Mouse (Mus musculus) testis, adult 2 months (tissue): ENCODE data around the gene Slc22a12. TPM values are rescaled to one million over a fixed set of nuclear protein-coding genes. Genes with fewer than 3 reads are reported as not detected.

ENCODE experiments used
- H3K27ac ChIP-seq: fragments of 200-500 bp; 2 replicates; pipeline ENCODE4 v1.5.1; 2012; ENCODE audit warnings: low read depth, low read length; ENCODE audit not compliant: control insufficient read depth, insufficient read depth
- H3K27me3 ChIP-seq: fragments of 200-500 bp; 2 replicates; pipeline ENCODE4 v1.6.1; 2012; ENCODE audit warnings: mild to moderate bottlenecking, low read length, moderate library complexity; ENCODE audit not compliant: control insufficient read depth, insufficient read depth
- H3K36me3 ChIP-seq: fragments of 200-500 bp; 2 replicates; pipeline ENCODE4 v1.6.1; 2012; ENCODE audit warnings: mild to moderate bottlenecking, low read length; ENCODE audit not compliant: control insufficient read depth, insufficient read depth
- H3K4me1 ChIP-seq: fragments of 200-500 bp; 2 replicates; pipeline ENCODE4 v1.6.1; 2012; ENCODE audit warnings: low read length; ENCODE audit not compliant: control insufficient read depth, insufficient read depth
- H3K4me3 ChIP-seq: fragments of 200-500 bp; 2 replicates; pipeline ENCODE4 v1.5.1; 2012; ENCODE audit warnings: low read depth, mild to moderate bottlenecking, low read length, moderate library complexity, mixed read lengths; ENCODE audit not compliant: control insufficient read depth
- CTCF ChIP-seq: fragments of 200-500 bp; IDR thresholded peaks from 2 replicates; pipeline ENCODE4 v1.5.1; 2012; ENCODE audit warnings: low read depth, mild to moderate bottlenecking, inconsistent platforms, low read length, moderate library complexity; ENCODE audit not compliant: control insufficient read depth, insufficient read depth, insufficient replicate concordance
- POLR2A ChIP-seq: fragments of 200-500 bp; IDR thresholded peaks from 2 replicates; pipeline ENCODE4 v1.6.1; 2012; ENCODE audit warnings: low read depth, mild to moderate bottlenecking, inconsistent platforms, low read length, moderate library complexity; ENCODE audit not compliant: control insufficient read depth
- polyA plus RNA-seq: library from polyadenylated mRNA; depleted of rRNA; stranded (reverse); fragments of >200 nt; gene quantifications from 2 replicates; pipeline ENCODE4 v1.2.3, GENCODE M21; 2012

Slc22a12 gene
- polyA plus RNA-seq, 1 experiment: 6.9 TPM

DNA sequence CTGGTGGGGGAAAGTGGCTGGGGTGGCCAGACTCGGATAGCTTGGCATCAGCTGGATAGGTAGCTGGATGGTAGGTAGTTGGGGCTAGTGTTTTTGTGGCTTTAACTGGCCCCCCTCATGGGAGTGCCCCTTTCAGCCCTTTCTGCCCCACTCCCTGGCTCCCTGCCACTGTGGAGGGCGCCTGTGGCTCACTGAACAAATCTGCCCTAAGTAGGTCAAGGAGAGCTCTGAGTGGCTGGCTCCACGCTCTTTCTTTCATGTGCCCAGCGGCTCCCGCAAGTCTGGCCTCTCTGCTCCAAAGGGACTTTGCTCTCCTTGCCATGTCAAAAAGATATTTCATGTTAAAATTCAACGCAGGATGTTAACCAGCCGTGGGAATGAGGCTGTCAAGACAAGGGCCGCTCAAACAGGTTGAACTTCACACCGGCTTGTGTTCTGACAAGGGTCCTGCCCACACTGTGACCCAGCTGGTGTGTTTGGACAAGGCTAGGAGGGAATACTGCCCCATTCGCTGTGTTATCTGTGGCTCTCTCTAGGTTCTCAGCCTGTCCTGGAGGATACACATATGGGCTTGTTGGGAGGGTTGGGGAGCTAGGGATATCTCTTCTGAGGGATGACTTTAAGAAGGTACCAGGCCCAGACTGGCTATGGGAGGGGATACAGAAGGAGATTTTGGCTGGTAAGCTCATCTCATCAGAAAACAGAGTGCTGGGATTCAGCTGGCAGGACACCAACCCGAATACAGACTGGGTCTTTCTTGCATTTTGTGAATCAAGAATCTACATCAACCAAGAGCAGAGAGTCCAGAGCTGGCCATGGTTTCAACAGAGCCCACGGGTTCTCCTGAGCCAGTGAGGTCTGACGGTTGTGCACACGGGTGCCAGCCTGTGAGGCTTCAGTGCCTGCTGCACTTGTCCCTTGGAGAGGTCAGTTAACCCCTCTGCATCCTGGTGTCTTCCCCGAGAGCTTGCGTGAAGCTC lies 5.9 kb upstream of the Slc22a12 start:
- Histone ChIP-seq H3K4me1 (no peaks in the 10 kb centered on the region; the same call in 1 of the 2 replicates), H3K27ac (no peak overlapping the region), H3K4me3 (no peak overlapping the region), H3K27me3 (no peaks in the 10 kb centered on the region), H3K36me3 (no peaks in the 10 kb centered on the region)
- no peak for TF ChIP-seq CTCF
- no peak for TF ChIP-seq POLR2A

DNA sequence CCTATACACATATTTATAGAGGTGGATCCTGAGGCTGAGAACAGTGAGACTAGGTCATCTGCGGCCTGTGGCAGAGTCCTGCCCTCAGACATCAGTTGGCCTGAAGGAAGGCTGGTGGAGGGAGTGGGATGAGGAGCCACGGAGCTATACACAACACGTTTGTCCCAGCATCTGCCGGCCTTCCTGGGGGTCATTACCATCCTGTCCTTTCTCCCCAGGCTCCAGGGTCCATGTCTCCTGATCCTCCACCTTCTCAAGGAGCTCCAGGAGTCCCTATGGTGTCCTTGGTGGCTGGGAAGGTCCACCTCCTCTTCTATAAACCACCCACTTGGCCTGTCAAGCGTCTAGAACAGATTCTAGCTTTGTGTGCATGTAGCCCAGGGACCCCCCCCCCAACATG lies 5.0 kb upstream of the Slc22a12 start:
- TF ChIP-seq CTCF (no peak), POLR2A (no peak)
- Histone ChIP-seq H3K27ac (no peak overlapping the region), H3K4me1 (no peaks in the 10 kb centered on the region; the same call in 1 of the 2 replicates), H3K4me3 (no peak overlapping the region), H3K27me3 (no peaks in the 10 kb centered on the region), H3K36me3 (no peaks in the 10 kb centered on the region)

DNA sequence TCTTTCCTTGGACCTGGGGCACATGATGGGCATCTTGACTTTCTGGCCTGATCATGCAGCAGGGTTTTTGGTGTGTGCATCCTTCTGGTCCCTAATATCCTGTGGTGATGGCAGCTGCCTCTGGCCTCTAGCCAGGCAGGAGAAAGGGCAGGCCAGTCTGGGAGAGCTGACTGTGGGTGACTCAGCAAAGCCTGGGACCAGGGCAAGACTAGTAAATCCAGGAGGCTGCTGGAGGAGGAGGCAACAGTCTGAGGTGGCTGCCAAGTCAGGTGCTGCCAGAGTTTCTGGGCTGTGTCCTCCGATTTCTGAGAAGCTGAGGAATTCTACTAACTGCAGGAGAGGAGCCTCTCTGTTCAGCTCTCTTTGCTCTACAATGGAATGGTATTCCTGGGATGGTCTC lies 3.3 kb upstream of the Slc22a12 start:
- no peak overlapping the region for H3K4me3 ChIP-seq
- no peak overlapping the region for H3K27ac ChIP-seq
- TF ChIP-seq POLR2A (no peak), CTCF (no peak)
- H3K4me1 ChIP-seq: no peaks in the 10 kb centered on the region
- no peaks in the 10 kb centered on the region for H3K27me3 ChIP-seq
- H3K36me3 ChIP-seq: no peaks in the 10 kb centered on the region

DNA sequence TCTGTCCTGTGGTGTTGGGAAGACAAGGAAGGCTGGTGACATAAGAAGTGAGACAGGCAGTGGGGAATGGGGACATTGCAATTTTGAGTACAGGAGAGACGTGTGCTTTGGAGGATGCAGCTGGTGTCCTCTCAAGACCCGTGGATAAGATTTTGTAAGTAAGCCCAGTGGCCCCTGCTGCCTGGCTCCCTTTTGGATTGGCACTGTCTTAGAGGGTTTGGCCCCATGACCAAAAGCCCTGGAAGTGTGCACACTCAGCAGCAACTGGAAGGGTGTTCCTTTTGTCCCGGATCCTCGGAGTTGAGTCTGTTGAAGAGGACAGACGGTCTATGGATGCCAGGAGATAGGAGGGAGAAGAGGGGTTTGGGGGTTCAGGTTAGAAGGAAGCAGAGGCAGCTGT lies 2.6 kb upstream of the Slc22a12 start:
- H3K27ac ChIP-seq: no peak overlapping the region
- no peaks in the 10 kb centered on the region for H3K27me3 ChIP-seq
- H3K4me1 ChIP-seq: no peaks in the 10 kb centered on the region
- H3K36me3 ChIP-seq: no peaks in the 10 kb centered on the region
- no peak for TF ChIP-seq POLR2A
- no peak for TF ChIP-seq CTCF
- no peak overlapping the region for H3K4me3 ChIP-seq

DNA sequence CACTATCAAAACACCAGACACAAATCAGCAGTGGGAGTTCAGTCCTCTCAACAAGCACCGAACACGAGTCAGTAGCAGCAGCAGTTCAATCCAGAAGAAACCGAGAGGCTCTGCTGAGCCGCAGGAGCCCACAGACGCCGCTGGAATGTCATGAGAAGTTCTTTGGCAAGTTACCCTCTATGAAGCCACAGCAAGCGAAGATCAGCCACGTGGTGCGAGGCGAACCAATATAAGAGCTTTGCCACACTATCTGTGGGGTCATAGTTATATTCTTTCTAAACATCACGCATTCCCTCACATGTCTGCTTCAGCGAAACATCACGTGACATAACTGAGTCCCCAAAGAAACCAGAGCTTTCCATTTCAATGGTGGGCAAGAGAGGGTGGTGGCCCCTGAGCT lies 1.9 kb upstream of the Slc22a12 start:
- TF ChIP-seq CTCF: no peak
- TF ChIP-seq POLR2A: no peak
- Histone ChIP-seq H3K36me3 (no peaks in the 10 kb centered on the region), H3K4me1 (no peaks in the 10 kb centered on the region), H3K4me3 (no peak overlapping the region), H3K27me3 (no peaks in the 10 kb centered on the region), H3K27ac (no peak overlapping the region)

DNA sequence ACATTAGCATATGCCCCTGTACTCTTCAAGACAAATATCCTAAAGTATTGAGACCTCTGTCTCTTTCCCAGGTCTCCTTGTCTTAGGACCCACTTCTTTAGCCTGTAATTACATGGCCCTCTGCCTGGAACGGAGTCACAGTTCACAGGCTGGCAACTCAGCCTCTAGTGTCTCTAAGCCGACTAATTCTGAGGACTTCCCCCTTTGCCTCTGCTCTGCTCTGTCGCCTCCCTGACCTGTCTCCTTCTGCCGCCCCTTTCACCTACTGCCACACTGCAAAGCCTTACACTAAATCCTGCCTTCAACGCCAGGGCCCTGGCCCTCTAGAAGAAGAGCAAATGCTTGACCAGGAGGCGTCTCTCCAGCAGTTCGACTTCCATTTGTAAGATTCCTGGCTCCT lies 686 bp upstream of the Slc22a12 start:
- H3K4me1 ChIP-seq: no peaks in the 10 kb centered on the region; the same call in 1 of the 2 replicates
- no peak overlapping the region for H3K27ac ChIP-seq
- no peak overlapping the region for H3K4me3 ChIP-seq
- H3K36me3 ChIP-seq: no peaks in the 10 kb centered on the region
- H3K27me3 ChIP-seq: no peaks in the 10 kb centered on the region
- no peak for TF ChIP-seq CTCF
- TF ChIP-seq POLR2A: no peak

DNA sequence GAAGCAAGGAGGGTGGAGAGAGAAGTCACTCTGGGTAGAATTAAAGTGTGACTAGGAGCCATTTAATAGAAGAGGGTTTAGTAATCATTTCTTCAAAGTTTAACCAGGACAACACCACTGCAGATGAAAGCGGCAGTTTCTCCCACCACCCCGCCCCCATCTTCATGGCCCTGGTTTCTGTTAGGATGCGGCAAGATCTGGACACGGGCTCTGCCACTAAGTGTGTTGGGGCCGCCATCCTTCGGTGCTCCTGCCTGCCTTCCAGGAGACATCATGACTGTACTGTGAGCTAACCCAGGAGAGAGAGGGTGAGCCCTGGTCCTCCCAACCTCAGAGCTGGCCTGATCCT lies 177 bp upstream of the Slc22a12 start:
- no peak overlapping the region for H3K4me3 ChIP-seq
- no peaks in the 10 kb centered on the region; the same call in 1 of the 2 replicates for H3K4me1 ChIP-seq
- H3K27me3 ChIP-seq: no peaks in the 10 kb centered on the region
- H3K27ac ChIP-seq: no peak overlapping the region
- no peak for TF ChIP-seq POLR2A
- TF ChIP-seq CTCF: no peak
- no peaks in the 10 kb centered on the region for H3K36me3 ChIP-seq

DNA sequence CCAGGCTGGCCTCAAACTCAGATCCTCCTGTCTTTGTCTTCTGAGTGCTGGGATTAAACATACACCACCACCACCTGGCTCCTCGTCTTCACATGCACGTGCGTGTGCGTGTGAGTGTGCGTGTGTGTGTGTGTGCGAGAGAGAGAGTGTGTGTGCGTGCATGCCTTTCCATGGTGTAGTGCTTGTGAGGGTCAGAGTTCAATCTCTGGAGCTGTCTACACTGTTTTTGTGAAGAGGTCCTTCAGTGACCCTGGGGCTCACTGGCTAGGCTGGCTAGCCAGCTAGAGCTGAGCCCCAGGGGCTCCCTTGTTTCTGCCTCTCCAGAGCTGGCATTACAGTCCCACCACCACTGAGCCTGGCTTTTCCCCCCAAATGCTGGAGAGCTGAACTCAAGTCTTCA lies 1.3 kb downstream of the Slc22a12 start:
- Histone ChIP-seq H3K4me3 (no peak overlapping the region), H3K27ac (no peak overlapping the region), H3K36me3 (no peaks in the 10 kb centered on the region), H3K27me3 (no peaks in the 10 kb centered on the region), H3K4me1 (no peaks in the 10 kb centered on the region; the same call in 1 of the 2 replicates)
- no peak for TF ChIP-seq CTCF
- TF ChIP-seq POLR2A: no peak
